In the genomic region with DNA sequence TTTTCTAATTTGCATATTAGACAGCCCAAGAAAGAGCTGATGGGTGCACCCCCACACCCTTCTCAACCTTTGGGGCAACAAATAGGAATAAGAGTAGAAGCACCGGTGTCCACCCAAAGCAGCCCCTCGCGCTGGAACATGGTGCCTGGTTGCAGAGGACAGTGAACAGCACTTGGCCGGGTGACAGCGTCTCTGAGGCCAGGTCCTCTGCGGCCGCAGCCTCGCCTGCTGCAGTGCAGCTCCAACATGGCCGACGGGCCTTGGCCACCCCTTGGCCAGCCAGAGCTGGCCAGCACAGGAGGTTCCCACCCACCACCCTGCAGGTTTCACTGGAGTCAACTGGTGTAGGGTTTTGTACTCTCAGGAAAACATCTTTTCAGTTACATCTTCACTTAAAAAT, we compare ENCODE assay signal across 9 mouse cellular contexts. TPM values are rescaled to one million over a fixed set of nuclear protein-coding genes. Genes with fewer than 3 reads are reported as not detected.
DNase-seq lines count a peak whose midpoint lies in the region; ATAC-seq and TF ChIP-seq lines count a peak whose summit lies in the region.
"Had no signal": no experiment of that assay in that cellular context is flagged by ENCODE, and none has a peak within 500 bp of the region (broad histone marks: within the 10 kb centered on the region; RNA-seq: fewer than 3 reads in every experiment).

No protein-coding gene starts in this region.

- peak overlapping the region; percentile 41; the same call in 1 of the 2 replicates for H3K27ac ChIP-seq in kidney, embryonic 15.5 days
- peak overlapping the region; percentile 42; the same call in 1 of the 2 replicates for H3K27ac ChIP-seq in hindbrain, embryonic 16.5 days (ENCODE audit: low read depth, low read length)

- H3K4me1 ChIP-seq in kidney, embryonic 15.5 days: peaks cover 75% of the 10 kb centered on the region
- peaks cover 60% of the 10 kb centered on the region for H3K4me1 ChIP-seq in G1E (ENCODE audit: insufficient read depth, low read depth, low read length)
- H3K4me1 ChIP-seq in hindbrain, embryonic 16.5 days (ENCODE audit: control insufficient read depth, insufficient read depth, low read depth, low read length): peaks cover 50% of the 10 kb centered on the region

- peaks cover 34% of the 10 kb centered on the region for H3K36me3 ChIP-seq in kidney, embryonic 15.5 days
- peaks cover 62% of the 10 kb centered on the region for H3K36me3 ChIP-seq in G1E (replicated peaks)
- H3K36me3 ChIP-seq in hindbrain, embryonic 16.5 days (ENCODE audit: control insufficient read depth, insufficient read depth, low read length): no peaks in the 10 kb centered on the region

- no peak for TF ChIP-seq CTCF in G1E (IDR thresholded peaks at IDR 0.05; ENCODE audit: low read depth, low read length)

- no peaks in the 10 kb centered on the region for H3K27me3 ChIP-seq in kidney, embryonic 15.5 days
- no peaks in the 10 kb centered on the region for H3K27me3 ChIP-seq in G1E (ENCODE audit: insufficient read depth, low read length)
- H3K27me3 ChIP-seq in hindbrain, embryonic 16.5 days (replicated peaks; ENCODE audit: control insufficient read depth, insufficient read depth, low read length): no peaks in the 10 kb centered on the region

- WGBS in kidney, embryonic 15.5 days: 81% methylated on average over 10 of the region's 10 CpGs
- 80% methylated on average over 10 of the region's 10 CpGs for WGBS in hindbrain, embryonic 16.5 days

- no peak for ATAC-seq in kidney, embryonic 15.5 days (replicated peaks; ENCODE audit: low FRiP score)
- ATAC-seq in G1E (ENCODE audit: extremely low read depth, insufficient number of reproducible peaks, low FRiP score, poor library complexity, severe bottlenecking): no peak
- ATAC-seq in hindbrain, embryonic 16.5 days: no peak

- H3K9me3 ChIP-seq in kidney, embryonic 15.5 days (replicated peaks): no peaks in the 10 kb centered on the region
- no peaks in the 10 kb centered on the region for H3K9me3 ChIP-seq in G1E (replicated peaks)
- H3K9me3 ChIP-seq in hindbrain, embryonic 16.5 days (ENCODE audit: control insufficient read depth, low read length): no peaks in the 10 kb centered on the region

- H3K9ac ChIP-seq in kidney, embryonic 15.5 days: no peak overlapping the region
- H3K9ac ChIP-seq in hindbrain, embryonic 16.5 days (ENCODE audit: low read depth, low read length): no peak overlapping the region

- DNase-seq in kidney, adult 9 months: no peak
- no peak for DNase-seq in G1E (ENCODE audit: low spot score)
- peak; percentile 60 for DNase-seq in cerebellum, postnatal 14 days
- no peak for DNase-seq in embryo, embryonic 11 days
- DNase-seq in natural killer cell, adult 2 months (ENCODE audit: low spot score in 2 of 2): no peak
- DNase-seq in thymus, postnatal 10 days (ENCODE audit: low spot score in 2 of 2): no peak
- DNase-seq: right cerebral cortex, postnatal 25 days had no signal

- peak overlapping the region; percentile 14; the same call in 1 of the 2 replicates for H3K4me3 ChIP-seq in kidney, embryonic 15.5 days (replicated peaks)
- H3K4me3 ChIP-seq in G1E (ENCODE audit: low read depth, low read length): peak overlapping the region; percentile 30; the same call in 1 of the 2 replicates
- H3K4me3 ChIP-seq in hindbrain, embryonic 16.5 days (ENCODE audit: low read length): no peak overlapping the region

- peak overlapping the region; percentile 75 for H3K4me2 ChIP-seq in kidney, embryonic 15.5 days
- peak overlapping the region; percentile 20; the same call in 1 of the 2 replicates for H3K4me2 ChIP-seq in hindbrain, embryonic 16.5 days (ENCODE audit: low read length)

RNA-seq across cellular contexts. Expression of a gene that starts 12.1 kb away (rescaled TPM):
- 13.1 and 15.7 TPM in 2 replicates for polyA plus RNA-seq in kidney, embryonic 15.5 days (2015; fragmentation: Nextera tagmentation; extraction: Ambion mirVana)
- total RNA-seq in G1E (2014; fragmentation: Nextera tagmentation) (not detected in 2 replicates), G1E (2017) (8.6 and 9.0 TPM in 2 replicates)
- polyA plus RNA-seq in G1E (2012): 0.99 and 1.3 TPM in 2 replicates
- polyA plus RNA-seq in hindbrain, embryonic 16.5 days (2015; fragmentation: Nextera tagmentation; extraction: Ambion mirVana): 15.1 and 23.5 TPM in 2 replicates

RNA-seq across cellular contexts. Expression of a gene that starts 50.3 kb away (rescaled TPM):
- 1,546 and 1,642 TPM in 2 replicates for polyA plus RNA-seq in kidney, embryonic 15.5 days (2015; fragmentation: Nextera tagmentation; extraction: Ambion mirVana)
- 1,040 and 1,097 TPM in 2 replicates for total RNA-seq in G1E (2014; fragmentation: Nextera tagmentation)
- total RNA-seq in G1E (2017): 452 and 490 TPM in 2 replicates
- 935 and 1,094 TPM in 2 replicates for polyA plus RNA-seq in G1E (2012)
- 1,030 and 1,626 TPM in 2 replicates for polyA plus RNA-seq in hindbrain, embryonic 16.5 days (2015; fragmentation: Nextera tagmentation; extraction: Ambion mirVana)

Comparison
In these comparisons a context has a peak if more than half of its experiments do, and no peak if none do; other contexts are left out.
1. DNase-seq: peak in cerebellum, postnatal 14 days (2 of 2); none in kidney, adult 9 months (single experiment), G1E (single experiment), embryo, embryonic 11 days (single experiment), natural killer cell, adult 2 months (0 of 2) and thymus, postnatal 10 days (0 of 2).